Mouse (Mus musculus) intestine, embryonic 16.5 days (tissue): ENCODE results near the gene Rapgef4. TPM values are rescaled to one million over a fixed set of nuclear protein-coding genes. Genes with fewer than 3 reads are reported as not detected.

Experiments
- ATAC-seq: fragments of 200-750 bp; cut with Nextera tagmentation; 2 replicates; pipeline ENCODE4 v1.8.0; 2017; ENCODE audit warnings: moderate TSS enrichment, moderate library complexity
- H3K27ac ChIP-seq: fragments of 300-500 bp; sonication (generic); 2 replicates; pipeline ENCODE4 v1.5.1; 2014; ENCODE audit warnings: mild to moderate bottlenecking, low read length
- H3K27me3 ChIP-seq: fragments of 300-500 bp; sonication (generic); replicated peaks from 2 replicates; pipeline ENCODE4 v1.6.1; 2014; ENCODE audit warnings: low read length, control low read depth, mixed read lengths; ENCODE audit not compliant: control insufficient read depth, insufficient read depth
- H3K36me3 ChIP-seq: fragments of 300-500 bp; sonication (generic); 2 replicates; pipeline ENCODE4 v1.6.1; 2014; ENCODE audit warnings: low read length, control low read depth; ENCODE audit not compliant: control insufficient read depth, insufficient read depth
- H3K4me1 ChIP-seq: fragments of 300-500 bp; sonication (generic); 2 replicates; pipeline ENCODE4 v1.6.1; 2014; ENCODE audit warnings: low read length, control low read depth, mixed read lengths; ENCODE audit not compliant: control insufficient read depth, insufficient read depth
- H3K4me2 ChIP-seq: fragments of 300-500 bp; sonication (generic); 2 replicates; pipeline ENCODE4 v1.6.1; 2014; ENCODE audit warnings: low read depth, low read length, control low read depth
- H3K4me3 ChIP-seq: fragments of 300-500 bp; sonication (generic); 2 replicates; pipeline ENCODE4 v1.5.1; 2014; ENCODE audit warnings: mild to moderate bottlenecking, low read length
- H3K9ac ChIP-seq: fragments of 300-500 bp; sonication (generic); 2 replicates; pipeline ENCODE4 v1.6.1; 2014; ENCODE audit warnings: low read depth, low read length
- H3K9me3 ChIP-seq: fragments of 300-500 bp; sonication (generic); 2 replicates; pipeline ENCODE4 v1.6.1; 2016; ENCODE audit warnings: low read length, control low read depth; ENCODE audit not compliant: control insufficient read depth
- WGBS: fragments of 180-500 bp; shearing (Covaris S2); extraction: QIAGEN DNeasy Blood & Tissue Kit; methylation state at CpG from one replicate; pipeline ENCODE4 v1.1.7; 2014; 5-methylcytosine and 5-hydroxymethylcytosine counted together
- polyA plus RNA-seq: library from polyadenylated mRNA; unstranded; fragments of >200 nt; fragmentation: Nextera tagmentation; extraction: Ambion mirVana; gene quantifications from 2 replicates; pipeline ENCODE4 v1.2.1, GENCODE M21; 2015

Gene Rapgef4
- polyA plus RNA-seq, 1 experiment from 2014 or later = 2.8 TPM

GRCm38 (mm10) chr2:72239993-72240392 is 259.0 kb downstream of the Rapgef4 start:
- Histone ChIP-seq H3K36me3 (no peaks in the 10 kb centered on the region), H3K4me3 (no peak overlapping the region), H3K27ac (no peak overlapping the region), H3K9ac (no peak overlapping the region), H3K4me1 (peaks cover 5% of the 10 kb centered on the region; the same call in 1 of the 2 replicates), H3K27me3 (no peaks in the 10 kb centered on the region), H3K4me2 (no peak overlapping the region), H3K9me3 (no peaks in the 10 kb centered on the region)
- 60% methylated on average over 7 of the region's 7 CpGs for WGBS
- no peak for ATAC-seq

DNA sequence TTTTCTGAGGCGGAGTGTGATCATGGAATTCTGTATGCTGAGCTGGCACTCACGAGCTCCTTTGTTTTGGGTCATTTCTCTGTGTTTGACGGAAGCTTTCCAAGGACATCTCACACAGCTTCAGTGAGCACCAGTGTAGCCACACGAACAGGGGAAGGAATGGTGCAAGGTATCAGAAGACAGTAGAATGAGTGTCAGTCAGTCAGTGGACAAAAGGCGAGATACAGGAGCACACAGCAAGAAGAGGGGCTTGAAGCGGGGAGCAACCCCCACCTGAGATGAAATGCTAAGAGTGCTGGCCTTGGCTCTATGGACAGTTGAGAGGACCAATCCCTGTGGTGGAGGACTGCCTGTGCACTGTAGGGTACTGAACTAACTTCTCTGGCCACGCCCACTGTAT is 259.7 kb downstream of the Rapgef4 start:
- Histone ChIP-seq H3K27me3 (no peaks in the 10 kb centered on the region), H3K27ac (no peak overlapping the region), H3K4me3 (no peak overlapping the region), H3K4me2 (no peak overlapping the region), H3K9ac (no peak overlapping the region), H3K36me3 (no peaks in the 10 kb centered on the region), H3K9me3 (no peaks in the 10 kb centered on the region), H3K4me1 (peaks cover 7% of the 10 kb centered on the region; the same call in 1 of the 2 replicates)
- ATAC-seq = no peak
- 81% methylated on average over 7 of the region's 7 CpGs for WGBS

- ATAC-seq = no peak
- no peak overlapping the region for H3K27ac ChIP-seq
These were observed 260.9 kb downstream of the Rapgef4 start for GRCm38 (mm10) chr2:72241714-72242472.

DNA sequence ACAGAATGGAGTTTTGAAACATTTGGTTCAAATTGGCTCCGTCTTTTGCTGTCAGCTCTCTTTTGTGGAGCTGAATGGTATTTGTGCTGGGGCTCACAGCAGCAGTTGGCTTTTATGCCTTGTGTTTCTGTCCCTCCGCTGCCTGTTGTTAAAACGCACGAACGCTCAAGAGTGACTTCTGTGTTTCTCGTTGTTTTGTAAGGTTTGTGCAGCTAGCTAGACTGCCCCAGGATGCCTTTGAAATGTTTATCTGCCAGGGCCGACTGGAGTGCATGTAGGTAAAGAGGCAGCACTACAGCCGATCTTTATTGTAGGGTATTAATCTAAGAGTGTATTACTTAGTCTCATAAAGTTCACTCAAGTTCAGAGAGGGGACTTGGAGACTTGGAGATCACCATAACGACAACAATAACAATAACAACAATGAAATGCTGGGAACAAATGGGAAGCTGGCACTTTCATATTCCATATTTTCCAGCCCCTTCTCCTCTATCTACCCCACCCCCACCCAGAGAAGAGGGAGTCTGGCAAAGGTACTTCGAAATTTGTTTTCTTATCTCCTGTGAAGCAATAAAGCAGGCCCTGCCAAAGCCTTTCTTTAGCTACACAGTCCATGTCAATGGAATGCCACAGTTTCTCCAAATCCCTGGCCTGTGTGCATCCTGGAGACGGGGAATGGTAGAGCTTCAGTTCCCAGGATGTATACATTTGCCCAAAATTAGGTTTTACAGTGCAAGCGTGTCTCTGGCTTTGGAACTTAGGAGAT is 262.1 kb downstream of the Rapgef4 start:
- Histone ChIP-seq H3K36me3 (no peaks in the 10 kb centered on the region), H3K4me1 (peaks cover 11% of the 10 kb centered on the region), H3K27me3 (no peaks in the 10 kb centered on the region), H3K4me3 (no peak overlapping the region), H3K4me2 (no peak overlapping the region), H3K9me3 (no peaks in the 10 kb centered on the region), H3K9ac (no peak overlapping the region), H3K27ac (no peak overlapping the region)
- WGBS = 49% methylated on average over 12 of the region's 12 CpGs
- no peak for ATAC-seq

More at GRCm38 (mm10) chr2:72241714-72242472, 260.9 kb downstream of the Rapgef4 start:
- peak overlapping the region; percentile 34 for H3K4me3 ChIP-seq
- H3K9ac ChIP-seq = no peak overlapping the region
- peaks cover 7% of the 10 kb centered on the region; the same call in 1 of the 2 replicates for H3K4me1 ChIP-seq
- H3K9me3 ChIP-seq = no peaks in the 10 kb centered on the region
- H3K27me3 ChIP-seq = no peaks in the 10 kb centered on the region
- no peaks in the 10 kb centered on the region for H3K36me3 ChIP-seq
- H3K4me2 ChIP-seq = no peak overlapping the region
- 51% methylated on average over 14 of the region's 14 CpGs for WGBS

DNA sequence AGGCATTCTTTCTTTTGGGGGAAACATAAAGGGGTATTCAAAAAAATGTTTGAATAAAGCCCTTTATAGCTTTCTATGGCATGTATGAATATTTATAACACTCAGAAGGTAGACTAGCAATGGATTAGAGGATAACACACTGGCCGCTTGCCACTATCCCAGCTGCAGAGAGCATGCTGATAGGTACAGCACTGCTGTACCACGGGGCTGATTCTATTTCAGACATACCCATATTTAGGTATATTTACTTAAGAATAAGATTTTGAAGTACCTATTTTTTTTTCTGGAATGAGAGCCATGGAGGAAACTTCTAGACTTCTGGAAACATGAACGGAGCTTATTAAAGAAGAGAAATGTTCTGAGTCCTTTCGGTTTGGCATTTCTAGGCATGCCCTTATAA is 264.6 kb downstream of the Rapgef4 start:
- no peak for ATAC-seq
- Histone ChIP-seq H3K9me3 (no peaks in the 10 kb centered on the region), H3K27me3 (no peaks in the 10 kb centered on the region), H3K27ac (no peak overlapping the region), H3K4me2 (no peak overlapping the region), H3K4me3 (no peak overlapping the region), H3K36me3 (no peaks in the 10 kb centered on the region), H3K9ac (no peak overlapping the region), H3K4me1 (peaks cover 11% of the 10 kb centered on the region)
- WGBS = 67% methylated on average over 4 of the region's 4 CpGs

- 89% methylated on average over 11 of the region's 11 CpGs for WGBS
- no peaks in the 10 kb centered on the region for H3K27me3 ChIP-seq
- H3K9me3 ChIP-seq = no peaks in the 10 kb centered on the region
- no peaks in the 10 kb centered on the region for H3K36me3 ChIP-seq
- H3K9ac ChIP-seq = no peak overlapping the region
- H3K4me1 ChIP-seq = peaks cover 11% of the 10 kb centered on the region
- H3K4me2 ChIP-seq = no peak overlapping the region
- H3K4me3 ChIP-seq = no peak overlapping the region
- H3K27ac ChIP-seq = no peak overlapping the region
- no peak for ATAC-seq
These were observed 265.3 kb downstream of the Rapgef4 start for GRCm38 (mm10) chr2:72246376-72246775.

GRCm38 (mm10) chr2:72247819-72248218 is 266.8 kb downstream of the Rapgef4 start:
- Histone ChIP-seq H3K4me1 (peaks cover 11% of the 10 kb centered on the region), H3K27ac (no peak overlapping the region; the same call in 1 of the 2 replicates), H3K4me3 (no peak overlapping the region), H3K9me3 (no peaks in the 10 kb centered on the region), H3K36me3 (no peaks in the 10 kb centered on the region), H3K4me2 (no peak overlapping the region), H3K27me3 (no peaks in the 10 kb centered on the region), H3K9ac (no peak overlapping the region)
- 84% methylated on average over 6 of the region's 6 CpGs for WGBS
- ATAC-seq = peak; percentile 88

DNA sequence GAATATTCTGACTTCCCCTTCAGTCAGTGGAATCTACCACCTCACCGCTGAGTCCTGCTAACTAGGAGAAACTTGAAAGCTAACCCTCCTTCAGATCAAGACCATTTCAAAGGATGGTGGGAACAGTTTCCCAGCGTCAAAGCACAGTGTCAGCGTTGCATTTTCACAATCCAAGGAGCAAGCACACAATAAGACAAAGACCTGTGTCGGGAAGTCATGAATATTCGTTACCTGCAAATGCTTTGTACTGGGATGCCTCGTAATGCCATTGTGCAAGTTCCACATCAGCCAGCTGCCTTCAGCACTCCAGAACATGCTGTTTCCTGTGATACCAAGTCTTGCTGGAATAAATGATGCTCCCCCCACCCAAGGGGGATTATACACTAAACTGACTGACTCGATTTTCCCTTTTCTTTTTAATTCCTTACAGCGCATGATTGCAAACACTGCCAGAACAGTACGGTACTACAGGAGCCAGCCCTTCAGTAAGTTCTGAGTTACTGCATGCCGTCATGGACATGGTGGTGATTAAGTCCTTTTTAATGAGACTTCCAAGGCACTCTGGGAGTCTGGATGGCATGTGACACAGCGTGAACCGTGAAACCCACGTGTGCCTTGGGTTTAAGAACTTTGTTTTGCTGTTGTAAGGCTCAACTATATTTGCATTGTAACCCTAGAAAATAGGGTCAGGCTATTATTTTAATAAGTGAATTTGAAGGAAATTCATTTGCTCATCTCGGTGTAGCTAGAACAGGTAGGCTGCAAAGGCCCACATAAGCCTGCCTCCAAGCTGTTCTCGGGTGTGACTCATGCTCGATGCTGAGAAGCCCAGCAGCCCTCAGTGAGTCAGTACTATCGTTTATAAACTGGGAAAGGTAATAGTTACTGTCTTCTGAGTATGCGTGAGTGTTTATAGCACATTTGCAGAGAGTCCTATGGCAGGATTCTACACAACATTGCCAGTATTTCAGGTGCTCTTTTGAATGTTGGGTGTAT is 271.8 kb downstream of the Rapgef4 start:
- 69% methylated on average over 18 of the region's 18 CpGs for WGBS
- H3K4me2 ChIP-seq = no peak overlapping the region
- H3K4me1 ChIP-seq = peaks cover 13% of the 10 kb centered on the region
- H3K9me3 ChIP-seq = no peaks in the 10 kb centered on the region
- H3K27me3 ChIP-seq = no peaks in the 10 kb centered on the region
- no peak for ATAC-seq
- H3K9ac ChIP-seq = no peak overlapping the region
- no peak overlapping the region for H3K27ac ChIP-seq
- no peak overlapping the region for H3K4me3 ChIP-seq
- H3K36me3 ChIP-seq = no peaks in the 10 kb centered on the region

DNA sequence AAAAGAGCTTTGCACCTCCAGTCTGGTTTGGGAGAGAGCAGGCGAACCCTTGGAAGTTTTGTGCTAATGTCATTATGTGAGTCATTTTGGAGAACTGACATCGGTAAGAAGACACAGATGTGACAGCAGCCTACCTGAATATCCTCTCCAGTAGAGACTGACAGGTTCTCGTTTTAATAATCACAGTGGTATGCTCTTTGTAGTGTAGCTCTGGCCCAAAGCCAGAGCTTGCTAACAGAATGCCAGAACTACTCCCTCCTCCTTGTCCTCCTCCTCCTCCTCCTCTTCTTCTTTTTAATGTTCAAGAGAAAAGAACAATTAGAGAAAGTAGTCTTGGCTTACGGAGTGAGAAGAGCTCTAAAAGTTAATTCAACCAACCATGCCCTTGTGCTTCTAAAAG is 272.8 kb downstream of the Rapgef4 start:
- no peak overlapping the region for H3K4me2 ChIP-seq
- no peaks in the 10 kb centered on the region for H3K36me3 ChIP-seq
- peak overlapping the region; percentile 36; the same call in 1 of the 2 replicates for H3K27ac ChIP-seq
- H3K9me3 ChIP-seq = no peaks in the 10 kb centered on the region
- H3K4me3 ChIP-seq = no peak overlapping the region
- WGBS = 62% methylated on average over 4 of the region's 4 CpGs
- no peak overlapping the region for H3K9ac ChIP-seq
- no peak for ATAC-seq
- H3K4me1 ChIP-seq = peaks cover 10% of the 10 kb centered on the region
- H3K27me3 ChIP-seq = no peaks in the 10 kb centered on the region
